Mouse (Mus musculus): ENCODE data around the gene Cdc14b. TPM values are rescaled to one million over a fixed set of nuclear protein-coding genes. Genes with fewer than 3 reads are reported as not detected.

Cdc14b gene
- 1 to 10 TPM; 2.6 to 3.2 TPM for total RNA-seq (2021)
- long read RNA-seq, partial matches to known transcripts = 0 of 1 reads
- long read RNA-seq, other reads (novel, unspliced or antisense) = 1 of 1 reads

GRCm38 (mm10) chr13:64274879-64275753 is at the start of gene Cdc14b:
TSS of gene Cdc14b (minus strand) at chr13:64275290.
- DNase-seq (ENCODE audit: low spot score in 2 of 2) = peak; percentile 60 to 71

- DNase-seq (ENCODE audit: low spot score in 2 of 2) = no peak
Observed at GRCm38 (mm10) chr13:64322561-64323281, 47.6 kb upstream of the Cdc14b start.

- no peak for DNase-seq (ENCODE audit: low spot score in 2 of 2)
Observed at GRCm38 (mm10) chr13:64320334-64320733, 45.2 kb upstream of the Cdc14b start.

GRCm38 (mm10) chr13:64319782-64320181 is 44.7 kb upstream of the Cdc14b start:
- no peak for DNase-seq (ENCODE audit: low spot score in 2 of 2)

- peak; percentile 32 to 54 for DNase-seq (ENCODE audit: low spot score in 2 of 2)
Observed at GRCm38 (mm10) chr13:64318355-64318754, 43.3 kb upstream of the Cdc14b start.

GRCm38 (mm10) chr13:64315483-64316050 is 40.5 kb upstream of the Cdc14b start:
- no peak for DNase-seq (ENCODE audit: low spot score in 2 of 2)

- DNase-seq (ENCODE audit: low spot score in 2 of 2) = no peak
Observed at GRCm38 (mm10) chr13:64314041-64314440, 39.0 kb upstream of the Cdc14b start.

- DNase-seq (ENCODE audit: low spot score in 2 of 2) = no peak
Observed at GRCm38 (mm10) chr13:64312916-64313289, 37.8 kb upstream of the Cdc14b start.

GRCm38 (mm10) chr13:64312024-64312915 is 37.2 kb upstream of the Cdc14b start, which contains the start of gene Aaed1:
TSS of gene Aaed1 (minus strand) at chr13:64312710.
- DNase-seq (ENCODE audit: low spot score in 2 of 2) = peak; percentile 87 to 91

- DNase-seq (ENCODE audit: low spot score in 2 of 2) = no peak
Observed at GRCm38 (mm10) chr13:64311266-64311665, 36.2 kb upstream of the Cdc14b start.

- no peak for DNase-seq (ENCODE audit: low spot score in 2 of 2)
Observed at GRCm38 (mm10) chr13:64310585-64310984, 35.5 kb upstream of the Cdc14b start.

GRCm38 (mm10) chr13:64309842-64310241 is 34.8 kb upstream of the Cdc14b start:
- DNase-seq (ENCODE audit: low spot score in 2 of 2) = no peak

- DNase-seq (ENCODE audit: low spot score in 2 of 2) = no peak
Observed at GRCm38 (mm10) chr13:64309036-64309435, 33.9 kb upstream of the Cdc14b start.

GRCm38 (mm10) chr13:64307508-64307907 is 32.4 kb upstream of the Cdc14b start:
- DNase-seq (ENCODE audit: low spot score in 2 of 2) = peak; percentile 20 to 33

- DNase-seq (ENCODE audit: low spot score in 2 of 2) = peak; percentile 47 to 66
Observed at GRCm38 (mm10) chr13:64306078-64306477, 31.0 kb upstream of the Cdc14b start.

GRCm38 (mm10) chr13:64299069-64299468 is 24.0 kb upstream of the Cdc14b start:
- no peak for DNase-seq (ENCODE audit: low spot score in 2 of 2)

GRCm38 (mm10) chr13:64286791-64287190 is 11.7 kb upstream of the Cdc14b start:
- DNase-seq (ENCODE audit: low spot score in 2 of 2) = no peak

GRCm38 (mm10) chr13:64286321-64286720 is 11.2 kb upstream of the Cdc14b start:
- DNase-seq (ENCODE audit: low spot score in 2 of 2) = no peak

- no peak for DNase-seq (ENCODE audit: low spot score in 2 of 2)
Observed at GRCm38 (mm10) chr13:64284676-64285075, 9.6 kb upstream of the Cdc14b start.

GRCm38 (mm10) chr13:64280940-64281339 is 5.8 kb upstream of the Cdc14b start:
- DNase-seq (ENCODE audit: low spot score in 2 of 2) = no peak

- no peak for DNase-seq (ENCODE audit: low spot score in 2 of 2)
Observed at GRCm38 (mm10) chr13:64275754-64276127, 651 bp upstream of the Cdc14b start.
